Comparison of ENCODE assay signal across 9 mouse cellular contexts in genomic region chr1:191834825-191835224, GRCm38 (mm10). TPM values are rescaled to one million over a fixed set of nuclear protein-coding genes. Genes with fewer than 3 reads are reported as not detected.
A peak's percentile ranks its signal among the peaks of the same experiment; 100 is the strongest.
DNase-seq lines count a peak whose midpoint lies in the region; ATAC-seq and TF ChIP-seq lines count a peak whose summit lies in the region.
"Had no signal": no experiment of that assay in that cellular context is flagged by ENCODE, and none has a peak within 500 bp of the region (broad histone marks: within the 10 kb centered on the region; RNA-seq: fewer than 3 reads in every experiment).

No protein-coding gene starts in this region.

- POLR2A ChIA-PET in Patski (lab: Charles Lee) = interaction anchor here (0.7 to 1.5 kb wide), 4 partner anchors 43 to 147 kb away, joined by 3 to 11 read pairs (median 4); no protein-coding TSS in a partner anchor

- H3K36me3 ChIP-seq in hindbrain, embryonic 13.5 days = peaks cover 3% of the 10 kb centered on the region; the same call in 1 of the 2 replicates
- peaks cover 37% of the 10 kb centered on the region for H3K36me3 ChIP-seq in megakaryocyte, embryonic 14.5 days (replicated peaks; ENCODE audit: low read length)

- no peak overlapping the region for H3K4me2 ChIP-seq in hindbrain, embryonic 13.5 days
- H3K4me2 ChIP-seq: midbrain, embryonic 12.5 days had no signal

- no peak overlapping the region for H3K4me3 ChIP-seq in hindbrain, embryonic 13.5 days
- peak overlapping the region; percentile 86 for H3K4me3 ChIP-seq in megakaryocyte, embryonic 14.5 days (replicated peaks)
- H3K4me3 ChIP-seq: midbrain, embryonic 12.5 days had no signal

- 13% methylated on average over 19 of the region's 19 CpGs for WGBS in hindbrain, embryonic 13.5 days

- no peaks in the 10 kb centered on the region for H3K27me3 ChIP-seq in Patski
- no peaks in the 10 kb centered on the region for H3K27me3 ChIP-seq in hindbrain, embryonic 13.5 days
- H3K27me3 ChIP-seq in megakaryocyte, embryonic 14.5 days (replicated peaks) = peaks cover 5% of the 10 kb centered on the region
- H3K27me3 ChIP-seq: midbrain, embryonic 12.5 days had no signal

- no peak overlapping the region for H3K9ac ChIP-seq in hindbrain, embryonic 13.5 days
- H3K9ac ChIP-seq: midbrain, embryonic 12.5 days had no signal

- H3K27ac ChIP-seq in hindbrain, embryonic 13.5 days = no peak overlapping the region
- H3K27ac ChIP-seq: midbrain, embryonic 12.5 days had no signal

- H3K9me3 ChIP-seq in hindbrain, embryonic 13.5 days = no peaks in the 10 kb centered on the region
- no peaks in the 10 kb centered on the region for H3K9me3 ChIP-seq in megakaryocyte, embryonic 14.5 days
- H3K9me3 ChIP-seq: midbrain, embryonic 12.5 days had no signal

- CTCF ChIA-PET in Patski (lab: Charles Lee) = interaction anchor here (0.7 to 4.1 kb wide), 28 partner anchors 10 to 275 kb away, joined by 3 to 60 read pairs (median 5); partner anchors contain the start of genes Dtl, Ints7, Slc30a1 and Traf5

- peak; percentile 33 for ATAC-seq in Patski
- peak; percentile 53; the same call in 1 of the 2 replicates for ATAC-seq in hindbrain, embryonic 13.5 days (ENCODE audit: low FRiP score)

- no peak for TF ChIP-seq CTCF in Patski (IDR thresholded peaks at IDR 0.05)

- in situ Hi-C loops in Patski (cut with MboI; ENCODE audit: low pct_unique_long_range_greater_than_20kb) = loop anchor here (5.0 to 25.0 kb wide), 5 partner anchors 57 to 877 kb away; no protein-coding TSS in a partner anchor

- peaks cover 11% of the 10 kb centered on the region for H3K4me1 ChIP-seq in hindbrain, embryonic 13.5 days (replicated peaks)
- peaks cover 86% of the 10 kb centered on the region for H3K4me1 ChIP-seq in megakaryocyte, embryonic 14.5 days

- no peak for DNase-seq in Patski (ENCODE audit: low read depth, low spot score)
- peak; percentile 55 for DNase-seq in cerebellum, adult 8-10 months
- peak; percentile 55 to 73 for DNase-seq in frontal cortex, postnatal 36 days (ENCODE audit: low spot score in 2 of 2)
- DNase-seq in layer of hippocampus, postnatal 25 days (ENCODE audit: extremely low spot score in 1 of 2, low spot score in 1 of 2) = peak; percentile 58 to 68
- DNase-seq in right cerebral cortex, postnatal 25 days = peak; percentile 50
- DNase-seq in yolk sac, embryonic 10.5 days (ENCODE audit: low spot score) = peak; percentile 78

RNA-seq across cellular contexts. Expression of gene Nek2, which starts 13.6 kb away (rescaled TPM):
- polyA plus RNA-seq in Patski (2021) = 34.7 TPM
- polyA plus RNA-seq in hindbrain, embryonic 13.5 days (2015; fragmentation: Nextera tagmentation; extraction: Ambion mirVana) = 10.3 and 10.4 TPM in 2 replicates
- 1 to 10 TPM; 1.0 to 1.1 TPM for total RNA-seq in layer of hippocampus, postnatal 25 days (2021)
- 1.6 and 1.7 TPM in 2 replicates for polyA plus RNA-seq in megakaryocyte, embryonic 14.5 days (2012; ENCODE audit: insufficient read depth, low replicate concordance)
